Mouse (Mus musculus) kidney, adult 2 months (tissue): ENCODE measurements around the gene Nup85. TPM values are rescaled to one million over a fixed set of nuclear protein-coding genes. Genes with fewer than 3 reads are reported as not detected.

Experiments used
- DNase-seq: peaks from one replicate; pipeline ENCODE4 v3.0.0; 2021
- H3K27ac ChIP-seq: fragments of 200-500 bp; 2 replicates; pipeline ENCODE4 v1.5.1; 2012; ENCODE audit warnings: low read depth, low read length, control low read depth, inconsistent platforms; ENCODE audit not compliant: insufficient read depth
- H3K27me3 ChIP-seq: fragments of 200-500 bp; replicated peaks from 2 replicates; pipeline ENCODE4 v1.6.1; 2012; ENCODE audit warnings: mild to moderate bottlenecking, moderate library complexity, low read length, inconsistent platforms; ENCODE audit not compliant: control insufficient read depth, insufficient read depth
- H3K36me3 ChIP-seq: fragments of 200-500 bp; 2 replicates; pipeline ENCODE4 v1.6.1; 2012; ENCODE audit warnings: mild to moderate bottlenecking, moderate library complexity, low read length, inconsistent platforms; ENCODE audit not compliant: control insufficient read depth, insufficient read depth
- H3K4me1 ChIP-seq: fragments of 200-500 bp; 2 replicates; pipeline ENCODE4 v1.6.1; 2011; ENCODE audit warnings: low read length; ENCODE audit not compliant: control insufficient read depth, insufficient read depth
- H3K4me3 ChIP-seq: fragments of 200-500 bp; 2 replicates; pipeline ENCODE4 v1.5.1; 2011; ENCODE audit warnings: mild to moderate bottlenecking, low read depth, low read length, control low read depth; ENCODE audit not compliant: insufficient read depth
- CTCF ChIP-seq: fragments of 200-500 bp; conservative IDR thresholded peaks from 2 replicates; pipeline ENCODE4 v1.5.1; 2011; ENCODE audit warnings: low read depth, mild to moderate bottlenecking, control low read depth, low read length, moderate library complexity, mixed read lengths; ENCODE audit not compliant: insufficient read depth, insufficient read length
- POLR2A ChIP-seq: fragments of 200-500 bp; IDR thresholded peaks from one replicate; pipeline ENCODE4 v1.6.1; 2011; ENCODE audit warnings: low read depth, low read length, control low read depth
- WGBS: fragments of 180-500 bp; shearing (Covaris S2); methylation state at CpG from one replicate; pipeline ENCODE4 v1.1.7; 2018; 5-methylcytosine and 5-hydroxymethylcytosine counted together
- polyA plus RNA-seq: library from polyadenylated mRNA; depleted of rRNA; stranded (reverse); fragments of >200 nt; gene quantifications from 2 replicates; pipeline ENCODE4 v1.2.3, GENCODE M21; 2012

The Nup85 gene
- polyA plus RNA-seq, 1 experiment = 32.9 TPM

DNA sequence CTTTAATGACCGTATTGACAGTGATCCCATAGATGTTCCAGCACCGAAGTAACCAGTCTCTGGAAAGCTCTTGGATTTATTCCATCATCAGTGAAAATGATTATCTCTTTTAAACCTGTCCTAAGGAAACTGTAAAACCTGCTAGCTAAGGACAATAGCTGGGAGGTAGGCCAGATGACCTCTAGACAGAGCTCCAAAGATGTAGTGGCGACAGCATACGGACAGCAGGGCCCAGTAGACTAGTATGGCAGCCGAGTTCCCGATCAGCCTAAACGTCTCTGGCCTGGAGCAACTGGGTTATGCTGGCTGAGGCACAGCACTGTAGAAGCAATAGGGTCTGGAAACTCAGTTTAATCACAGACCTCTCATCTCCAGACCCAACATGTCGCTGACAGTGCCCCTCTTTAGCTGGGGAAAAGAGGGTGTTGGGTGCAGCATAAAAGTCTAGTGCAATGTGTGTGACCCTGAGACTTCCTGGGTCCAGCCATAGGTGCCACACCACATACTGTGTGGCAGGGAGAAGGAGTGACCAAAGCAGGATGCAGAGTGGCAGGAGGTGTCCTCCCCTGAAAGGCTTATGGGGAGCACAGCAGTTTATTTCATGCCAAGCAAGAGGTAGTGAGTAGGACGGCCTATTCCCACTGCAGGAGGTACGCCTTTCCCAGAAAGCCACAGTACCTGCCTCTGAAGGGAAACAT is 20.3 kb downstream of the Nup85 start:
- no peak for DNase-seq
- H3K27ac ChIP-seq = no peak overlapping the region
- H3K4me3 ChIP-seq = no peak overlapping the region
- no peak for TF ChIP-seq CTCF
- no peaks in the 10 kb centered on the region; the same call in 1 of the 2 replicates for H3K4me1 ChIP-seq
- H3K27me3 ChIP-seq = no peaks in the 10 kb centered on the region
- 73% methylated on average over 10 of the region's 10 CpGs for WGBS
- H3K36me3 ChIP-seq = no peaks in the 10 kb centered on the region; the same call in 1 of the 2 replicates

DNA sequence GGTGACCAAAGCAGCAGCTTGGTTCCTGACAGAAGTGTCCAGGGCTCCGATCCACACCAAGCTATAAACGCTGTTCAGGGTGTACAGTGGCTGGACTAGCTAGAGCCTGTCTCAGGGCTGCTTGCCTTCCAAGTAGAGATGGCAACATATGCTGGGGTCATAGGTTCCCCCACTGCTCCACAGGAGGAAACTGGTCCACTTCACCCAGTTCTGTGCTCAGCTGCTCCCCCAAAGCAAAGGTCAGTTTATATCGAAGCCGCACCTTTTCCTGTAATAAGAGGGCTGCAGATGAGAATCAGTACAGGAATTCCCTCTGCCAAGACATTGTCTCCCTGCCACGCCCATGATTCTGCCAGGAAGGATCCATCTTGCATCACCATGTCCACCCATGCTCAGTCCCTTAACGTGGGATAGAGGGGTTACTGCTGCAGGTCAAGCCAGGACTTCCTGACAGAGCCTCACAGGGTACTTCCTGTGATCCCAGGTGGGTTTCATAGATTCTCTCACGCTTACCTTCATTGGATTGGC is 21.4 kb downstream of the Nup85 start:
- Histone ChIP-seq H3K27me3 (no peaks in the 10 kb centered on the region), H3K27ac (no peak overlapping the region), H3K4me3 (no peak overlapping the region), H3K36me3 (no peaks in the 10 kb centered on the region; the same call in 1 of the 2 replicates), H3K4me1 (no peaks in the 10 kb centered on the region; the same call in 1 of the 2 replicates)
- DNase-seq = no peak
- TF ChIP-seq POLR2A (no peak), CTCF (no peak)
- WGBS = 71% methylated on average over 7 of the region's 7 CpGs

DNA sequence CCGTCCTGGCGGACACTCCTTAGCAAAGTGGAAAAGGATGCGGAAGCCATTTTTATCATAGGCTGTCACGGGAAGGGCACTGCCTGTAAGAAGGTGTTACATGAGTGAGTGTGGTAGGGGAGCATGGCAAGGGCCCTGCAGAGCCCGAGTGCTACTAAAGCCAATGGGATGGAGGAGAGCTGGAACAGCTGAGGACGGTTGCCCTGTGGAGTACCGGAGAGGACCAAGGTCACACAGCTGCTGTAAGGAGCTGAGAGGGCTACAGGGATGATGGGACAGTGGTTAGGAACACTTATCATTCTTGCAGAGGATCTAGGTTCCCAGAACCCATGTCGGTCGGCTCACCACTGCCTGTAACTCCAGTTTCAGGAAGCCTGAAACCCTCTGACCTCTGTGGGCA is 22.2 kb downstream of the Nup85 start:
- no peaks in the 10 kb centered on the region; the same call in 1 of the 2 replicates for H3K4me1 ChIP-seq
- TF ChIP-seq POLR2A = no peak
- no peak for TF ChIP-seq CTCF
- 89% methylated on average over 9 of the region's 9 CpGs for WGBS
- no peak overlapping the region for H3K27ac ChIP-seq
- H3K4me3 ChIP-seq = no peak overlapping the region
- no peaks in the 10 kb centered on the region for H3K36me3 ChIP-seq
- H3K27me3 ChIP-seq = no peaks in the 10 kb centered on the region
- no peak for DNase-seq

DNA sequence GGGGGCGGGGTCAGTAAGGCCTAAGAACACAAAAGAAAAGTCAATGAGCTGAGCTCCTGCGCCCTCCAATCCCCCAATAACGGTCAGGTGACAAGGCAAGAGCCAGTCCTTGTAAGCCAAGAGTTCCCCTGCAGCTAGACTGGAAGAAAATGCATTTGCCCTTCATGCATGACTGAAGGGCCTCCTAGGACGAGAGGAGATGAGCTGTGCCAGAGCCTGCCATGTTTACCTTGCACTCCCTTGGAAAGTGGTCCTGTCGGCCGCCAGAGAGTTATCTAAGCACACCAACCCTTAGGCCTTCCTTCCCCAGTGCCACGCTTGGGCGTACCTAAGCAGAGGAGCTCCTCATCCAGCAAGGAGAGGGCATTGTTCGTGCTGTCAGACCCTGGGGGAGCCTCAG is 23.8 kb downstream of the Nup85 start:
- Histone ChIP-seq H3K27ac (peak overlapping the region; percentile 22; the same call in 1 of the 2 replicates), H3K36me3 (no peaks in the 10 kb centered on the region), H3K4me3 (no peak overlapping the region), H3K27me3 (no peaks in the 10 kb centered on the region), H3K4me1 (no peaks in the 10 kb centered on the region; the same call in 1 of the 2 replicates)
- TF ChIP-seq POLR2A (no peak), CTCF (no peak)
- peak; percentile 29 for DNase-seq
- WGBS = 58% methylated on average over 9 of the region's 9 CpGs

DNA sequence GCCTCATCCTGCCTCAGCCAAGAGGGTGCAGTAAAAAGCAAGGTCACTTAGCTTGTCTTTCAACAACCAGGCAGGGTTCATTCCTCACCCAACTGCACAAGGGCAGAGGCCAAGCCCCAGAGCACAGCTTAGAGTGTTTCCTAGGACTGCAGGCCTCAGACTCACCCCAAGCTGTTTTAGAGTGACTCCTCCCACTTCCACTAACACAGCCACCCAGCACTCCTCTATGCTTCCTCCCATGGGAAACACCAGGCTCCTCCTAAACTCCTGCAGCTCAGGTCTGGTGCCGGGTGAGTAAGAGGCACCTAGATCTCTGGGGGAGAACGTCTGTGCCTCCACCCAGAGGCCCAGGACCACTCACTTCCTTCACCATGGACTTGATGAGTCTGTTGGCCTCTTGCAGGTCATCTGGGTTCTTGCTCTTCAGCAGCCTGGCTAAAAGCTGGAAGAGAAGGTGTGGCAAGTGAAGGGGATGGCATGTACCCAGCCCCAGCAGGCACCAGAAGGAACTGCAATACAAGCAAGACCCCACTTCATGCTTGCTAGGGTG is 26.4 kb downstream of the Nup85 start:
- TF ChIP-seq CTCF = no peak
- no peak for TF ChIP-seq POLR2A
- Histone ChIP-seq H3K4me1 (no peaks in the 10 kb centered on the region; the same call in 1 of the 2 replicates), H3K36me3 (no peaks in the 10 kb centered on the region), H3K4me3 (no peak overlapping the region), H3K27ac (no peak overlapping the region), H3K27me3 (no peaks in the 10 kb centered on the region)
- no peak for DNase-seq
- WGBS = 62% methylated on average over 2 of the region's 2 CpGs

DNA sequence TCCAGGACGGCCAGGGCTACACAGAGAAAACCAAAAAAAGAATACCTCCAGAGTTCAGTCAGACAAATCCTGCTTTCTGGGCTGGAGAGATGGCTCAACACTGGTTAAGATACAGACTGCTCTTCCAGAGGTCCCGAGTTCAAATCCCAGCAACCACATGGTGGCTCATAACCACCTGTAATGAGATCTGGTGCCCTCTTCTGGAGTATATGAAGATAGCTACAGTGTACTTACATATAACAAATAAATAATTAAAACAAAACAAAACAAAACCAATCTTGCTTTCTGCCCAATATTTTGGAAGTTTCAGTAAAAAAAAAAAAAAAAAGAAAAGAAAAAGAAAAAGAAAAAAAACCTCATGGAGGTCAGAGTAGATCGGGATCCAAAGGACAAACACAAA is 31.0 kb downstream of the Nup85 start:
- Histone ChIP-seq H3K4me1 (no peaks in the 10 kb centered on the region), H3K27ac (no peak overlapping the region), H3K36me3 (no peaks in the 10 kb centered on the region), H3K27me3 (no peaks in the 10 kb centered on the region), H3K4me3 (no peak overlapping the region)
- WGBS = over 99% methylated on average over 3 of the region's 3 CpGs
- no peak for DNase-seq
- TF ChIP-seq POLR2A = no peak
- no peak for TF ChIP-seq CTCF

DNA sequence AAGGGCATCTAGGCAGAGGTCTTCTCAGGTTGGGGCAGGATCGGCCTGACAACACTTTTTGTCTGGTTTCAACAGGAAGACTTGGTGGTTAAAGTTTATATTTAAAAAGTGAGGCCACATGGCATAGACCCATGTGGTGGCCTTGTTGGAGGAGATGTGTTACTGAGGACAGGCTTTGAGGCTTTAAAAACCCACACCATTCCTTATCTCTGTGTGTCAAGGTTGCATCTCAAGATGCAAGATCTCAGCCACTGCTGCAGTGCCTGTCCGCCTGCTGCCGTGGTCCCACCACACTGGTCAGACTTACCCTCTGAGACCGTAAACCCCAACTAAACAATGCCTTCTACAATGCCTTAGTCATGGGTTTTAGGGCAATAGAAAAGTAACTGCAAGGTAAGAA is 34.1 kb downstream of the Nup85 start:
- peaks cover 6% of the 10 kb centered on the region; the same call in 1 of the 2 replicates for H3K4me1 ChIP-seq
- no peaks in the 10 kb centered on the region for H3K27me3 ChIP-seq
- H3K36me3 ChIP-seq = no peaks in the 10 kb centered on the region
- no peak overlapping the region for H3K27ac ChIP-seq
- DNase-seq = no peak
- H3K4me3 ChIP-seq = no peak overlapping the region
- WGBS = 94% methylated on average over 4 of the region's 4 CpGs
- TF ChIP-seq POLR2A (no peak), CTCF (no peak)
